8 mouse cellular contexts compared by ENCODE assay signal in genomic region chr2:181313344-181314079, GRCm38 (mm10). TPM values are rescaled to one million over a fixed set of nuclear protein-coding genes. Genes with fewer than 3 reads are reported as not detected.
DNase-seq lines count a peak whose midpoint lies in the region; ATAC-seq and TF ChIP-seq lines count a peak whose summit lies in the region.

No protein-coding gene starts in this region.

- peak overlapping the region; percentile 14 for H3K4me2 ChIP-seq in lung, postnatal 0 days (replicated peaks; ENCODE audit: low read depth, low read length)
- H3K4me2 ChIP-seq in hindbrain, embryonic 16.5 days (ENCODE audit: low read length): peak overlapping the region; percentile 86
- H3K4me2 ChIP-seq in midbrain, embryonic 15.5 days: peak overlapping the region; percentile 80

- no peak overlapping the region for H3K9ac ChIP-seq in lung, postnatal 0 days (replicated peaks; ENCODE audit: low read depth)
- H3K9ac ChIP-seq in hindbrain, embryonic 16.5 days (ENCODE audit: low read depth, low read length): peak overlapping the region; percentile 89
- peak overlapping the region; percentile 99 for H3K9ac ChIP-seq in midbrain, embryonic 15.5 days

- peak; percentile 4; the same call in 1 of the 2 replicates for ATAC-seq in lung, postnatal 0 days
- ATAC-seq in hindbrain, embryonic 16.5 days: peak; percentile 81
- ATAC-seq in midbrain, embryonic 15.5 days (replicated peaks): peak; percentile 76

- no peaks in the 10 kb centered on the region for H3K4me1 ChIP-seq in lung, postnatal 0 days (ENCODE audit: insufficient read depth, low read depth, low read length)
- peaks cover 14% of the 10 kb centered on the region for H3K4me1 ChIP-seq in hindbrain, embryonic 16.5 days (ENCODE audit: control insufficient read depth, insufficient read depth, low read depth, low read length)
- peaks cover 31% of the 10 kb centered on the region for H3K4me1 ChIP-seq in midbrain, embryonic 15.5 days

- H3K9me3 ChIP-seq in lung, postnatal 0 days (ENCODE audit: low read length): no peaks in the 10 kb centered on the region
- H3K9me3 ChIP-seq in hindbrain, embryonic 16.5 days (ENCODE audit: control insufficient read depth, low read length): no peaks in the 10 kb centered on the region
- H3K9me3 ChIP-seq in midbrain, embryonic 15.5 days: no peaks in the 10 kb centered on the region

- no peak overlapping the region for H3K4me3 ChIP-seq in lung, postnatal 0 days (ENCODE audit: low read depth, low read length)
- peak overlapping the region; percentile 73 for H3K4me3 ChIP-seq in hindbrain, embryonic 16.5 days (ENCODE audit: low read length)
- peak overlapping the region; percentile 97 for H3K4me3 ChIP-seq in midbrain, embryonic 15.5 days

- TF ChIP-seq EP300 in lung, postnatal 0 days (IDR thresholded peaks at IDR 0.05): no peak

- peaks cover 19% of the 10 kb centered on the region for H3K27me3 ChIP-seq in lung, postnatal 0 days (replicated peaks; ENCODE audit: insufficient read depth, low read length)
- H3K27me3 ChIP-seq in hindbrain, embryonic 16.5 days (replicated peaks; ENCODE audit: control insufficient read depth, insufficient read depth, low read length): no peaks in the 10 kb centered on the region
- H3K27me3 ChIP-seq in midbrain, embryonic 15.5 days (replicated peaks): no peaks in the 10 kb centered on the region

- no peak for TF ChIP-seq CTCF in lung, postnatal 0 days (IDR thresholded peaks at IDR 0.05)

- WGBS in lung, postnatal 0 days: 4% methylated on average over 35 of the region's 35 CpGs
- 3% methylated on average over 35 of the region's 35 CpGs for WGBS in hindbrain, embryonic 16.5 days
- under 1% methylated on average over 35 of the region's 35 CpGs for WGBS in midbrain, embryonic 15.5 days

- peak; percentile 19 for DNase-seq in embryo, embryonic 10.5 days (ENCODE audit: low spot score)
- no peak for DNase-seq in embryo, embryonic 10 days (ENCODE audit: low spot score)
- no peak for DNase-seq in lung, postnatal 0 days (ENCODE audit: low spot score)
- DNase-seq in lung, postnatal 4 days: no peak
- DNase-seq in thymus, postnatal 25 days: no peak
- no peak for DNase-seq in layer of hippocampus, adult 9-11 months

- H3K27ac ChIP-seq in lung, postnatal 0 days (ENCODE audit: low read length): no peak overlapping the region
- H3K27ac ChIP-seq in hindbrain, embryonic 16.5 days (ENCODE audit: low read depth, low read length): peak overlapping the region; percentile 86
- peak overlapping the region; percentile 97 for H3K27ac ChIP-seq in midbrain, embryonic 15.5 days

- no peaks in the 10 kb centered on the region for H3K36me3 ChIP-seq in lung, postnatal 0 days (ENCODE audit: insufficient read depth, low read length)
- peaks cover 6% of the 10 kb centered on the region for H3K36me3 ChIP-seq in hindbrain, embryonic 16.5 days (ENCODE audit: control insufficient read depth, insufficient read depth, low read length)
- H3K36me3 ChIP-seq in midbrain, embryonic 15.5 days (replicated peaks): peaks cover 6% of the 10 kb centered on the region; the same call in 1 of the 2 replicates

RNA-seq across cellular contexts. Expression of gene Stmn3, which starts 0.8 kb away (rescaled TPM):
- polyA plus RNA-seq in lung, postnatal 0 days (2015; fragmentation: Nextera tagmentation; extraction: Ambion mirVana): 0.51 and 0.95 TPM in 2 replicates
- polyA plus RNA-seq in hindbrain, embryonic 16.5 days (2015; fragmentation: Nextera tagmentation; extraction: Ambion mirVana): 1,680 and 1,967 TPM in 2 replicates
- 1,443 and 1,470 TPM in 2 replicates for polyA plus RNA-seq in midbrain, embryonic 15.5 days (2015; fragmentation: Nextera tagmentation; extraction: Ambion mirVana)

RNA-seq across cellular contexts. Expression of gene Rtel1, which starts 6.0 kb away (rescaled TPM):
- 8.0 and 10.4 TPM in 2 replicates for polyA plus RNA-seq in lung, postnatal 0 days (2015; fragmentation: Nextera tagmentation; extraction: Ambion mirVana)
- polyA plus RNA-seq in hindbrain, embryonic 16.5 days (2015; fragmentation: Nextera tagmentation; extraction: Ambion mirVana): 33.7 and 38.2 TPM in 2 replicates
- 44.1 and 50.0 TPM in 2 replicates for polyA plus RNA-seq in midbrain, embryonic 15.5 days (2015; fragmentation: Nextera tagmentation; extraction: Ambion mirVana)

RNA-seq across cellular contexts. Expression of gene Gmeb2, which starts 25.7 kb away (rescaled TPM):
- 7.6 and 7.8 TPM in 2 replicates for polyA plus RNA-seq in lung, postnatal 0 days (2015; fragmentation: Nextera tagmentation; extraction: Ambion mirVana)
- 13.0 and 15.6 TPM in 2 replicates for polyA plus RNA-seq in hindbrain, embryonic 16.5 days (2015; fragmentation: Nextera tagmentation; extraction: Ambion mirVana)
- polyA plus RNA-seq in midbrain, embryonic 15.5 days (2015; fragmentation: Nextera tagmentation; extraction: Ambion mirVana): 18.1 and 19.4 TPM in 2 replicates

RNA-seq across cellular contexts. Expression of gene Zgpat, which starts 51.2 kb away (rescaled TPM):
- polyA plus RNA-seq in lung, postnatal 0 days (2015; fragmentation: Nextera tagmentation; extraction: Ambion mirVana): 22.9 and 26.8 TPM in 2 replicates
- polyA plus RNA-seq in hindbrain, embryonic 16.5 days (2015; fragmentation: Nextera tagmentation; extraction: Ambion mirVana): 75.0 and 83.7 TPM in 2 replicates
- polyA plus RNA-seq in midbrain, embryonic 15.5 days (2015; fragmentation: Nextera tagmentation; extraction: Ambion mirVana): 96.4 and 103 TPM in 2 replicates

RNA-seq across cellular contexts. Expression of gene Arfrp1, which starts 51.7 kb away (rescaled TPM):
- polyA plus RNA-seq in lung, postnatal 0 days (2015; fragmentation: Nextera tagmentation; extraction: Ambion mirVana): 46.5 and 46.6 TPM in 2 replicates
- polyA plus RNA-seq in hindbrain, embryonic 16.5 days (2015; fragmentation: Nextera tagmentation; extraction: Ambion mirVana): 83.5 and 87.2 TPM in 2 replicates
- polyA plus RNA-seq in midbrain, embryonic 15.5 days (2015; fragmentation: Nextera tagmentation; extraction: Ambion mirVana): 96.4 and 99.7 TPM in 2 replicates

Comparison
In these comparisons a context has a peak if more than half of its experiments do, and no peak if none do; other contexts are left out.
1. ATAC-seq: peak in every context shown above with its lines; median percentile 81 in hindbrain, embryonic 16.5 days; 76 in midbrain, embryonic 15.5 days; 4 in lung, postnatal 0 days.
2. H3K4me2 ChIP-seq: peak in every context shown above with its lines; median percentile 86 in hindbrain, embryonic 16.5 days; 80 in midbrain, embryonic 15.5 days; 14 in lung, postnatal 0 days.
3. RNA of gene Stmn3, which starts 0.8 kb away (polyA plus RNA-seq): 1,680 to 1,967 TPM in hindbrain, embryonic 16.5 days and 1,443 to 1,470 TPM in midbrain, embryonic 15.5 days; 0.51 to 0.95 TPM in lung, postnatal 0 days; every median in the first group is over 100 times any median in the second.